Mouse (Mus musculus) neural tube, embryonic 15.5 days (tissue): ENCODE results near the gene Anapc15. TPM values are rescaled to one million over a fixed set of nuclear protein-coding genes. Genes with fewer than 3 reads are reported as not detected.

ENCODE experiments used
- ATAC-seq: fragments of 200-750 bp; cut with Nextera tagmentation; 2 replicates; pipeline ENCODE4 v1.8.0; 2017; ENCODE audit warnings: mild to moderate bottlenecking, moderate TSS enrichment, moderate library complexity; ENCODE audit not compliant: low FRiP score
- H3K27ac ChIP-seq: fragments of 300-500 bp; sonication (generic); replicated peaks from 2 replicates; pipeline ENCODE4 v1.5.1; 2015; ENCODE audit warnings: mild to moderate bottlenecking, inconsistent platforms
- H3K27me3 ChIP-seq: fragments of 300-500 bp; sonication (generic); replicated peaks from 2 replicates; pipeline ENCODE4 v1.6.1; 2015; ENCODE audit warnings: inconsistent platforms
- H3K36me3 ChIP-seq: fragments of 300-500 bp; sonication (generic); 2 replicates; pipeline ENCODE4 v1.6.1; 2015; ENCODE audit warnings: inconsistent platforms
- H3K4me1 ChIP-seq: fragments of 300-500 bp; sonication (generic); 2 replicates; pipeline ENCODE4 v1.6.1; 2015; ENCODE audit warnings: inconsistent platforms
- H3K4me2 ChIP-seq: fragments of 300-500 bp; sonication (generic); 2 replicates; pipeline ENCODE4 v1.6.1; 2015; ENCODE audit warnings: inconsistent platforms, mild to moderate bottlenecking, moderate library complexity
- H3K4me3 ChIP-seq: fragments of 300-500 bp; sonication (generic); replicated peaks from 2 replicates; pipeline ENCODE4 v1.5.1; 2015; ENCODE audit warnings: mild to moderate bottlenecking, inconsistent platforms
- H3K9ac ChIP-seq: fragments of 300-500 bp; sonication (generic); replicated peaks from 2 replicates; pipeline ENCODE4 v1.6.1; 2015; ENCODE audit warnings: mild to moderate bottlenecking, inconsistent platforms
- H3K9me3 ChIP-seq: fragments of 300-500 bp; sonication (generic); replicated peaks from 2 replicates; pipeline ENCODE4 v1.6.1; 2016; ENCODE audit warnings: inconsistent platforms
- WGBS: fragments of 180-500 bp; shearing (Covaris S2); methylation state at CpG from one replicate; pipeline ENCODE4 v1.1.7; 2015; ENCODE audit warnings: mixed read lengths; 5-methylcytosine and 5-hydroxymethylcytosine counted together
- polyA plus RNA-seq: library from polyadenylated mRNA; unstranded; fragments of >200 nt; fragmentation: Nextera tagmentation; extraction: Ambion mirVana; gene quantifications from 2 replicates; pipeline ENCODE4 v1.2.1, GENCODE M21; 2015

Anapc15 gene
- polyA plus RNA-seq, 1 experiment from 2014 or later, result 74.3 TPM

DNA sequence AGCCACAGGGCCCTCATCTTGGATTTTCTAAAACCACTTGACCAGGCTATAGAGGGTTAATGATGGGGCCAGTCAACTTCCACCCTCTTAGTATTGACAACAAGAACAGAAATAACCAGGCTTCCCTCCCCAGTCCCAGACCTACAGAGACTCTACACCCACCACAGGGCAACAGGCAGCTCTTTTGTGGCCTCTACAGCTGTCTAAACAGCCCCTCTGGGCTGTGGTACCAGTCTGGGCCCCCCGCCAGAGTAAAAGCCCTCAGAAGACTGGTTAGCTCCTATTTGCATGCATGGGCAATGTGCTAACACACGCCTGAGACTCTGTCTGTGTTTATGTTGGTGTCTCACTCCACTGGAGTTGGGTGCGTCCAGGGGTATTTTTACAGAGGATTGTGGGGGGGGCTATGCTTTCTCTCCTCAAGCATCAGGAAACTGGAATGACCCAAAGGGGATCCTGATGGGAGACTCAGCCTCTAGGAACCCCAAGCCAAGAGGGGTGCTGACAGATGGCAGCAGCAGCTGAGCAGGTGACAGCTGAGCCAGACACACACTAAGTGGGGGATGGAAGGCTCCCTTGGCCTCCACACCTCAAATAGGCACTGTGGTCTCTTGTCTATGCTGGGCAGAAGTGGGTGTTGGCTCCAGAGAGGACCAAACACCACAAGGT, 29.5 kb upstream of the Anapc15 start:
- Histone ChIP-seq H3K9ac (no peak overlapping the region), H3K4me2 (peak overlapping the region; percentile 11; the same call in 1 of the 2 replicates), H3K4me1 (peaks cover 46% of the 10 kb centered on the region)

DNA sequence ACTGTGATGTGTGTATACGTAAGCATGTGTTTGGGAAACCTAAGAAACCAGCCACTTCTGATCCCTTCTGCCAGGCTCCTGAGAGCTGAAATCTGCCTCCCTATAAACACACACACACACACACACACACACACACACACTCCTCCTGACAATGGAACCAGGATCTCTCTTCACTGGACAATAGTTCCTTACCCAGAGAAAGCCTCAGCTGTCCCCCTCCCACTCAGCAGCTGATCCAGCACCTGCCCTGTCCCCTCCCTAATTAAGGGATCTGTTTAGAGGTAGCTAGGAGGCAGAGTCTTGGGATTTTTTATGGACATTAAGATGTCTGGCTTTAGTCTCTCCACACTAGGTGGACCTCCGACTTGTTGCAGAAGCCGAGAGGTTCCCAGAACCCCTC, 28.6 kb upstream of the Anapc15 start:
- Histone ChIP-seq H3K4me3 (peak overlapping the region; percentile 61; the same call in 1 of the 2 replicates), H3K4me1 (peaks cover 46% of the 10 kb centered on the region), H3K36me3 (peaks cover 14% of the 10 kb centered on the region; the same call in 1 of the 2 replicates), H3K9me3 (no peaks in the 10 kb centered on the region), H3K27ac (no peak overlapping the region), H3K4me2 (peak overlapping the region; percentile 99), H3K27me3 (peaks cover 7% of the 10 kb centered on the region; the same call in 1 of the 2 replicates), H3K9ac (no peak overlapping the region)
- ATAC-seq, result no peak
- 57% methylated on average over 3 of the region's 3 CpGs for WGBS

More for the DNA sequence above, 29.5 kb upstream of the Anapc15 start:
- ATAC-seq, result no peak
- H3K4me3 ChIP-seq, result no peak overlapping the region
- H3K27ac ChIP-seq, result no peak overlapping the region; the same call in 1 of the 2 replicates
- H3K27me3 ChIP-seq, result peaks cover 7% of the 10 kb centered on the region; the same call in 1 of the 2 replicates
- H3K9me3 ChIP-seq, result no peaks in the 10 kb centered on the region
- 45% methylated on average over 3 of the region's 3 CpGs for whole genome bisulfite sequencing
- peaks cover 17% of the 10 kb centered on the region; the same call in 1 of the 2 replicates for H3K36me3 ChIP-seq

GRCm38 (mm10) chr7:101835457-101836109, 27.9 kb upstream of the Anapc15 start:
- Histone ChIP-seq H3K4me3 (peak overlapping the region; percentile 61), H3K9ac (peak overlapping the region; percentile 62; the same call in 1 of the 2 replicates), H3K4me2 (peak overlapping the region; percentile 99), H3K36me3 (peaks cover 8% of the 10 kb centered on the region; the same call in 1 of the 2 replicates), H3K27me3 (peaks cover 7% of the 10 kb centered on the region; the same call in 1 of the 2 replicates), H3K4me1 (peaks cover 46% of the 10 kb centered on the region), H3K9me3 (no peaks in the 10 kb centered on the region), H3K27ac (peak overlapping the region; percentile 87)
- no peak for ATAC-seq
- WGBS, result 41% methylated on average over 5 of the region's 5 CpGs

DNA sequence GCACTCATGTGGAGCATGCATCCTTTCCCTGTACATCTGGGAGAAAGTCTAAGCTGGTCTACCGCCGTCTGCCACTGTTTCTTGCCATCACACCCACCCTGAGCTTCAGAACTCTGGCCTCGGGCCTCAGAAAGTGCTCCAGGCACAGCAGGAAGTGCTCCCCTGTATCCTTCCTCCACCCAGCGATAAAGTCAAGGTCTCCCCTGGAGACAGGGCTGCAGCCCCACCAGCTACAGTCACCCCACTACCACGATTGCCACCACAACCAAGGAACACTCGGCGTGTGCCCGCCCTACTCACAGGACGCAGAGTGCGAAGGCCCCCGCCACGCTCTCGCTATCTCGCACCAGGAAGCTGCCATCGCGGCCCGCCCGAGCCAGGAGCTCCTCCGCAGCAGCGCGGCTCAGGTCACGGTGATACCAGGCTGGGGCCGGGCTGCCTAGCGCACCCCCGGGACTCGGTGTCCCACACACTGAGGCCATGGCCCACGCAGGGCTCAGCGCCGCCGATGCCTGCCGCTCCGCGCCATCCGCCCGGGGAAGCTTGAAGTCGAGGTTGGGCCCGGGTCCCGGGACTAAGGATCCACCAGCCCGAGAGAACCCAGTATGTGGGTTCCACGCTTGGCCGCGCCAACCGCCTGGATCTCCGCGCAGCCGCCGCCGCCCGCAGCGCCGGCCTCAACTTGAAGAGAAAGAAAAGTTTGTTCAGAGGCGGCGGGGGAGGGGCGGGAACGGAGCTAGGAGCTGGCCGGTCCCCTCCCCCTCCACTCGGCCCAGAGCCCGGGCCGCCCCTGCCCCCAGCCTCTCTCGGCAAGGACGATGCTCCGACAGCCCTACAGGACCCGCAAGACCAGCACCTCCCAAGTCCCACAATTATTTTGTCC, 27.0 kb upstream of the Anapc15 start:
- H3K36me3 ChIP-seq, result no peaks in the 10 kb centered on the region
- peak overlapping the region; percentile 62 for H3K9ac ChIP-seq
- ATAC-seq, result peak; percentile 61; the same call in 1 of the 2 replicates
- no peaks in the 10 kb centered on the region for H3K9me3 ChIP-seq
- peak overlapping the region; percentile 87 for H3K27ac ChIP-seq
- H3K4me3 ChIP-seq, result peak overlapping the region; percentile 61
- H3K27me3 ChIP-seq, result peaks cover 7% of the 10 kb centered on the region; the same call in 1 of the 2 replicates
- peaks cover 46% of the 10 kb centered on the region for H3K4me1 ChIP-seq
- peak overlapping the region; percentile 99 for H3K4me2 ChIP-seq
- under 1% methylated on average over 63 of the region's 63 CpGs for WGBS

- H3K27ac ChIP-seq, result peak overlapping the region; percentile 87
- no peaks in the 10 kb centered on the region for H3K9me3 ChIP-seq
- peak; percentile 7; the same call in 1 of the 2 replicates for ATAC-seq
- peaks cover 7% of the 10 kb centered on the region; the same call in 1 of the 2 replicates for H3K27me3 ChIP-seq
- peaks cover 46% of the 10 kb centered on the region for H3K4me1 ChIP-seq
- peak overlapping the region; percentile 62 for H3K9ac ChIP-seq
- WGBS, result 0% methylated on average over 20 of the region's 20 CpGs
- H3K4me2 ChIP-seq, result peak overlapping the region; percentile 99
- no peaks in the 10 kb centered on the region for H3K36me3 ChIP-seq
- H3K4me3 ChIP-seq, result peak overlapping the region; percentile 61
These were observed 26.3 kb upstream of the Anapc15 start for GRCm38 (mm10) chr7:101837154-101837605.

DNA sequence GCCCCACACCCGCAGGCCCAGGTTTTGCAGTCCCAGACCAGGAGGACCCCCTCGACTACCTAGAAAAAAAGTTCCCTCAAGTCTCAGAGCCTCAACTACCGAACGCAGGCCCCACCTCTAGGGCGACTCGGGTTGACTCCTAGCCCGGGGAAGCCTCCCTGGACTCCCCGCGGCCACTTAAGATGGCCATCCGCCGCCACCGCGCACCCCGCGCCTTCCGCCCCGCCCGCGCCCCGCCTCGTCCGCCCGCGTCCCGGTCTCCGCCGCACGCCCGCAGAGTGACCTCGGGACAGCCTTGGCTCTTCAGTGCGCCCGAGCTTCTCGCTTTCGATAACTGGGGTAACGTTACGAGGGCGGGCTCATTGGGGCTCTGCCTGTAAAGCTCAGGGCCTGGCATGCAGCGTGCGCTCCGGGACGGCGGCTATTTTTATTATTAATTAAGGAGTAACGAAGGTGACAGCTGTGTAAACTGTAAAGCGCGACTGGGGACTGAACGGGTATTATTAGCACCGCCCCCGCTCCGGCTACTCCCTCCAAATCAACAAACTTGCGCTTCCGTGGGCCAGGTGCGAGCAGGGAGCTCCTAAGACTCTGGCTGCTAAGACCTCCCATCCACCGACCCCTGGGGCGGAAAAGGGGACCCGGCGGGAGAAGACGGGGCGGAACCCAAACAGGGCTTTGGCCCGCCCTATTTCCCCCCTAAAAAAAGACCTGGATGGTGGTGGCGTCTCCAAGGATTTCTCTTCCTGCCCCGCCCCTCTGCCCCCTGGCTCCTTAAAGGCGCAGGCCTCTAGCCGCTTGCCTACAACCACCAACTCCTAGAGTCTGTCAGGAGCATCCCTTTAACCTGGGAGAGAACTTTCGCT, 25.7 kb upstream of the Anapc15 start, which contains the start of gene Inppl1:
Gene Inppl1, minus strand, starts transcription at position 624 of the 866 bp plus-strand sequence.
- peak; percentile 70 for ATAC-seq
- peak within 1 kb of the TSS; percentile 62 for H3K9ac ChIP-seq
- no peaks in the 10 kb centered on the region for H3K36me3 ChIP-seq
- peak within 1 kb of the TSS; percentile 99 for H3K4me2 ChIP-seq
- peak within 1 kb of the TSS; percentile 61 for H3K4me3 ChIP-seq
- H3K9me3 ChIP-seq, result no peaks in the 10 kb centered on the region
- H3K27me3 ChIP-seq, result peaks cover 7% of the 10 kb centered on the region; the same call in 1 of the 2 replicates
- WGBS, result under 1% methylated on average over 64 of the region's 64 CpGs
- peak within 1 kb of the TSS; percentile 87 for H3K27ac ChIP-seq
- peaks cover 46% of the 10 kb centered on the region for H3K4me1 ChIP-seq

- Histone ChIP-seq H3K4me1 (no peaks in the 10 kb centered on the region), H3K4me2 (no peak overlapping the region), H3K27me3 (no peaks in the 10 kb centered on the region), H3K4me3 (no peak overlapping the region), H3K36me3 (no peaks in the 10 kb centered on the region), H3K27ac (no peak overlapping the region), H3K9ac (no peak overlapping the region), H3K9me3 (no peaks in the 10 kb centered on the region)
- no peak for ATAC-seq
- WGBS, result 78% methylated on average over 6 of the region's 6 CpGs
These were observed 19.3 kb upstream of the Anapc15 start for GRCm38 (mm10) chr7:101844186-101844585.

GRCm38 (mm10) chr7:101847934-101848333, 15.6 kb upstream of the Anapc15 start:
- Histone ChIP-seq H3K36me3 (no peaks in the 10 kb centered on the region), H3K4me2 (no peak overlapping the region), H3K27ac (no peak overlapping the region), H3K4me3 (no peak overlapping the region), H3K27me3 (no peaks in the 10 kb centered on the region), H3K9me3 (no peaks in the 10 kb centered on the region), H3K4me1 (no peaks in the 10 kb centered on the region), H3K9ac (no peak overlapping the region)
- 97% methylated on average over 1 of the region's 1 CpGs for WGBS
- no peak for ATAC-seq

GRCm38 (mm10) chr7:101851689-101852088, 11.8 kb upstream of the Anapc15 start:
- no peak overlapping the region for H3K4me3 ChIP-seq
- no peak for ATAC-seq
- H3K4me2 ChIP-seq, result no peak overlapping the region
- H3K27ac ChIP-seq, result no peak overlapping the region
- no peaks in the 10 kb centered on the region for H3K27me3 ChIP-seq
- H3K36me3 ChIP-seq, result no peaks in the 10 kb centered on the region
- no peaks in the 10 kb centered on the region for H3K4me1 ChIP-seq
- 86% methylated on average over 6 of the region's 6 CpGs for WGBS
- H3K9me3 ChIP-seq, result no peaks in the 10 kb centered on the region
- no peak overlapping the region for H3K9ac ChIP-seq

- H3K27ac ChIP-seq, result no peak overlapping the region
- no peak for ATAC-seq
- no peaks in the 10 kb centered on the region for H3K4me1 ChIP-seq
- H3K4me2 ChIP-seq, result no peak overlapping the region
- H3K4me3 ChIP-seq, result no peak overlapping the region
- no peaks in the 10 kb centered on the region for H3K9me3 ChIP-seq
- no peaks in the 10 kb centered on the region for H3K36me3 ChIP-seq
- WGBS, result 88% methylated on average over 6 of the region's 6 CpGs
- H3K9ac ChIP-seq, result no peak overlapping the region
- H3K27me3 ChIP-seq, result no peaks in the 10 kb centered on the region
These were observed 10.7 kb upstream of the Anapc15 start for GRCm38 (mm10) chr7:101852846-101853245.
